Mouse (Mus musculus): ENCODE data around the gene Ccn5. TPM values are rescaled to one million over a fixed set of nuclear protein-coding genes. Genes with fewer than 3 reads are reported as not detected.

Gene Ccn5
- total and polyA plus RNA-seq, 3 experiments, result not detected

DNA sequence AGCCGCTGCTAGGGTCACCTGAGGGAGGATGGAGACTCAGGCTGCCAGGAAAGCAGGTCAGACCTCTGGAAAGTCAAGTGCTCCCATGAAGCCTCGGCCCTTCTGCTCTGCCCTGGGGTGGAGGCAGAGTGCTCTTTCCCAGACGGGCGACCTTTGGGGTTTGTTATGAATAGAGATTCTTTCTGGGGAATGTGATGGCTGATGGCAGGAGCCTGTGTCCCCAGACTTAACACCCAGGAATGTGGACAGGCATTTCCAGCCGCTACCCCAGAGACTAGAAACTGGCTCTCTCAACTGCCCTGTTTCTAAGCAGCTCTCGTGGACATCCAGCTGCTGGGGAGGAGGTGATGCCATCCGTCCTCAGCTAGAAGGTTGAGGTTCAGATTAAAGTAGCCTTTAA lies 11.0 kb upstream of the Ccn5 start:
- DNase-seq (ENCODE audit: low read depth, low spot score), result no peak
- TF ChIP-seq ZKSCAN1 (IDR thresholded peaks at IDR 0.05; ENCODE audit: low read depth, low read length), result no peak
- no peak for TF ChIP-seq MXI1 (IDR thresholded peaks at IDR 0.05; ENCODE audit: low read depth, low read length)
- no peak for TF ChIP-seq ZMIZ1 (IDR thresholded peaks at IDR 0.05; ENCODE audit: low read depth, low read length)
- no peak for TF ChIP-seq NRF1 (IDR thresholded peaks at IDR 0.05; ENCODE audit: insufficient read depth, low read depth, low read length, poor library complexity, severe bottlenecking)
- no peak for TF ChIP-seq TAL1 (IDR thresholded peaks at IDR 0.05; ENCODE audit: low read length)
- TF ChIP-seq TBP (IDR thresholded peaks at IDR 0.05; ENCODE audit: low read depth, low read length), result no peak
- Histone ChIP-seq H3K4me3 (ENCODE audit: control insufficient read depth in 1 of 2, insufficient read depth in 1 of 2, low read depth in 2 of 2, low read length in 2 of 2) (no peak overlapping the region), H3K9ac (ENCODE audit: control insufficient read depth, low read depth, low read length, poor library complexity, severe bottlenecking) (no peak overlapping the region), H3K36me3 (ENCODE audit: control insufficient read depth in 1 of 2, insufficient read depth in 2 of 2, low read length in 2 of 2) (no peaks in the 10 kb centered on the region), H3K27ac (ENCODE audit: control insufficient read depth, low read depth, low read length) (no peak overlapping the region), H3K79me2 (ENCODE audit: control insufficient read depth, insufficient read depth, low read length, poor library complexity) (no peaks in the 10 kb centered on the region), H3K9me3 (replicated peaks; ENCODE audit: insufficient read depth, low read length) (no peaks in the 10 kb centered on the region), H3K27me3 (ENCODE audit: control insufficient read depth in 1 of 2, insufficient read depth in 2 of 2, low read length in 2 of 2) (peaks cover 6 to 10% of the 10 kb centered on the region in 2 experiments), H3K4me1 (ENCODE audit: control insufficient read depth in 1 of 2, insufficient read depth in 2 of 2, low read length in 2 of 2) (no peaks in the 10 kb centered on the region)

DNA sequence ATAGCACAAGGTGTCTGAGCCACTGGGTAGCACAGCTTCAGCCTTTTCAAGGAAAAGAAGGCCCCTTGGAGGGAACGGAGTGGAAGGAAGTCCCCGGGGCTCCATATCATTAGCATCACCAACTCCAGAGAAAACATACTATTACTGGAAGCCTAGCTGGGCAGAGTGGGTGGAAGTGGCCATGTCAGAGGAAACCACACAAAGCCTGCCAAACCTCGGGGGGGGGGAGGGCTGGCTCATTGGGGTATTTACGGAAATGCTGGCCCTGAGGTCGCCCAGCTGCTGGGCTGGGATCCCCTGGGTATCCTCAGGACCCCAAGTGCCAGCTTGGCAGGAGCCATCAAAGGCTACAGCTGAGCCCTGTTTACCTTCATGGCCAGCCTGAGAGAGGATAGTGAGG lies 7.6 kb upstream of the Ccn5 start:
- no peaks in the 10 kb centered on the region for H3K4me1 ChIP-seq (ENCODE audit: control insufficient read depth in 1 of 2, insufficient read depth in 2 of 2, low read length in 2 of 2)
- no peak for TF ChIP-seq TCF12 (IDR thresholded peaks at IDR 0.05; ENCODE audit: low read depth, low read length)
- TF ChIP-seq MAFK (IDR thresholded peaks at IDR 0.05; ENCODE audit: borderline replicate concordance, low read depth, low read length), result no peak
- TF ChIP-seq ZKSCAN1 (IDR thresholded peaks at IDR 0.05; ENCODE audit: low read depth, low read length), result no peak
- no peak for TF ChIP-seq EP300 (IDR thresholded peaks at IDR 0.05; ENCODE audit: low read depth in 1 of 2, low read length in 2 of 2)
- no peak for TF ChIP-seq HCFC1 (IDR thresholded peaks at IDR 0.05; ENCODE audit: low read depth, low read length)
- no peak for TF ChIP-seq TBP (IDR thresholded peaks at IDR 0.05; ENCODE audit: low read depth, low read length)
- TF ChIP-seq ZC3H11A (IDR thresholded peaks at IDR 0.05; ENCODE audit: low read depth, low read length), result no peak
- TF ChIP-seq SMC3 (IDR thresholded peaks at IDR 0.05; ENCODE audit: low read depth, low read length), result no peak
- DNase-seq (ENCODE audit: low read depth, low spot score), result no peak
- no peaks in the 10 kb centered on the region for H3K9me3 ChIP-seq (replicated peaks; ENCODE audit: insufficient read depth, low read length)
- peaks cover 12 to 14% of the 10 kb centered on the region in 2 experiments for H3K27me3 ChIP-seq (ENCODE audit: control insufficient read depth in 1 of 2, insufficient read depth in 2 of 2, low read length in 2 of 2)
- no peaks in the 10 kb centered on the region for H3K36me3 ChIP-seq (ENCODE audit: control insufficient read depth in 1 of 2, insufficient read depth in 2 of 2, low read length in 2 of 2)
- H3K9ac ChIP-seq (ENCODE audit: control insufficient read depth, low read depth, low read length, poor library complexity, severe bottlenecking), result no peak overlapping the region
- H3K27ac ChIP-seq (ENCODE audit: control insufficient read depth, low read depth, low read length), result no peak overlapping the region
- no peaks in the 10 kb centered on the region for H3K79me2 ChIP-seq (ENCODE audit: control insufficient read depth, insufficient read depth, low read length, poor library complexity)
- no peak overlapping the region for H3K4me3 ChIP-seq (ENCODE audit: control insufficient read depth in 1 of 2, insufficient read depth in 1 of 2, low read depth in 2 of 2, low read length in 2 of 2)

DNA sequence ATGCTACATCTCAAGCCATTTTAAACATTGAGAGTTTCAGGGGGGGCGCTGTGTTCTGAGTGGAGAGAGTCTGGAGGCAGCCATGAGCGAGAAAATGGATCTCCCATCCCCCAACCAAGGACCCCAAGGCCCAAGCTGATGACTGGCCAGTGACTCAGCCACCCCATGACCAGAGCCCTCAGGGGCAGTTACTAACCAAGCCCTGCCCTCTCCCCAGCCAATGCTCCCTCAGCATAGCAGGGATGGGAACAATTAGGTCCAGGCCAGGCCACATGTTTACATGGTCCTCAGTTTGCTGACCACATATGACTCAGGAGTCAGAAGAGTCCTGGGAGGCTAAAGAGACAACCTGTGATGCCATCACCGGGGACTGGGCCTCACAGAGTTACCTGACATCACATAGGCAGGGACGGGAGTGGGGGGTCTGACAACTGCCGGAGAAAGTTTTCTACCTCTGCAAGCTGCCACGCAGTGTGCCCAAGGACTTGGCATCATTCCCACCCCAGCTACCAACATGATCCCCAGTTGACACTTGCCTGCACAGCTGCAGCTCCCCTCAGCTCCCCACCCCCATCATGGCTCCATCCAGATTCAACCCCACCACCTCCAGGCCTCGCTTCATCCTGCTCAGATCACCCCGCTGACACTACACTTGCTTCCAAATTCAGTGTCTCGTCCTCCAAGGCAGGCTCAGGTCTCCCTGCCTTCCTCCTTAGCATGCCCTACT lies 5.8 kb upstream of the Ccn5 start:
- no peak for DNase-seq (ENCODE audit: low read depth, low spot score)
- H3K4me1 ChIP-seq (ENCODE audit: control insufficient read depth in 1 of 2, insufficient read depth in 2 of 2, low read length in 2 of 2), result no peaks in the 10 kb centered on the region
- no peak overlapping the region for H3K4me3 ChIP-seq (ENCODE audit: control insufficient read depth in 1 of 2, insufficient read depth in 1 of 2, low read depth in 2 of 2, low read length in 2 of 2)
- peaks cover 10 to 12% of the 10 kb centered on the region in 2 experiments for H3K27me3 ChIP-seq (ENCODE audit: control insufficient read depth in 1 of 2, insufficient read depth in 2 of 2, low read length in 2 of 2)
- H3K27ac ChIP-seq (ENCODE audit: control insufficient read depth, low read depth, low read length), result no peak overlapping the region
- no peaks in the 10 kb centered on the region for H3K9me3 ChIP-seq (replicated peaks; ENCODE audit: insufficient read depth, low read length)
- H3K36me3 ChIP-seq (ENCODE audit: control insufficient read depth in 1 of 2, insufficient read depth in 2 of 2, low read length in 2 of 2), result no peaks in the 10 kb centered on the region
- H3K79me2 ChIP-seq (ENCODE audit: control insufficient read depth, insufficient read depth, low read length, poor library complexity), result no peaks in the 10 kb centered on the region
- H3K9ac ChIP-seq (ENCODE audit: control insufficient read depth, low read depth, low read length, poor library complexity, severe bottlenecking), result no peak overlapping the region
- TF ChIP-seq E2F4 (IDR thresholded peaks at IDR 0.05; ENCODE audit: borderline replicate concordance, low read depth, low read length), result no peak
- TF ChIP-seq ELF1 (IDR thresholded peaks at IDR 0.05; ENCODE audit: low read depth, low read length), result no peak
- no peak for TF ChIP-seq GABPA (IDR thresholded peaks at IDR 0.05; ENCODE audit: low read depth, low read length)
- no peak for TF ChIP-seq MEF2A (IDR thresholded peaks at IDR 0.05; ENCODE audit: extremely low read depth, insufficient replicate concordance, low read depth, low read length, poor library complexity, severe bottlenecking)
- TF ChIP-seq CHD2 (IDR thresholded peaks at IDR 0.05; ENCODE audit: low read length), result no peak
- no peak for TF ChIP-seq POLR2AphosphoS2 (IDR thresholded peaks at IDR 0.05; ENCODE audit: low read length)
- TF ChIP-seq RAD21 (IDR thresholded peaks at IDR 0.05; ENCODE audit: low read depth, low read length), result no peak
- no peak for TF ChIP-seq RCOR1 (IDR thresholded peaks at IDR 0.05; ENCODE audit: low read depth, low read length)
- no peak for TF ChIP-seq TBP (IDR thresholded peaks at IDR 0.05; ENCODE audit: low read depth, low read length)
- no peak for TF ChIP-seq NRF1 (IDR thresholded peaks at IDR 0.05; ENCODE audit: insufficient read depth, low read depth, low read length, poor library complexity, severe bottlenecking)
- no peak for TF ChIP-seq POLR2A (IDR thresholded peaks at IDR 0.05; ENCODE audit: control insufficient read depth in 1 of 2, insufficient read depth in 1 of 2, low read depth in 1 of 2, low read length in 2 of 2, poor library complexity in 1 of 2)
